Mouse (Mus musculus): ENCODE results near the gene Fbxo39.
"Not testable (repeated sequence)": the region's sequence is repeated elsewhere in the genome, so short reads cannot be mapped to it uniquely, and the experiment has no call there.

Gene Fbxo39

DNA sequence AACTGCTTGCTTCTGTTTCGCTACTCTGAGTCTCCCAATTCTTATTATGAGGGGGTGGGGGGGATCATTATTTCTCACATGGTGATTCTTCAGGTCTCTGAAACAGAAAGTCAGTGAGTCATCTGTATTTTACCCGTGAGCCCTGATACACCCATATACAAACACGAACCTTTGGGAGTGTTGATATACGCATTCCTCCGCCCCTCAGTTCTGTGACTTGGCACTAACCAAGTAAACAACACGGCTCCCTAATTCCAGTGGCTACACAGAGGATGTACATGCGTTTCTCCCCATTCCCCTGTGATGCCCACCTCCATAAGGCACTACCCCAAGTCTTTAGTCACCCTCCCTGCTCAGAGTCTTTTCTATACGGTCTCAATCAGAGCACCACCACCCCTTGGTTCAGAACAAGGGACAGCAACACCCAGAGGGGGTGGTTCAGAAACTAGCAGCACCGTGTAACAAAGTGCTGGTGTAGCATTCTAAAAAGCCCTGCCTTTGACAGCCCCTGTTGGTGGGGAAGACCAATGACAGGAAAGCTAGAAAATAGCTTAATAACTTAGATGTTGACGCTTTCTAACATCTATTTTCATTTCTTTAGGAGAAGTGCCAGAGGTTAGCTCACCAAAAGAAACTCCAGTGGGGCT lies 2.8 kb upstream of the Fbxo39 start:
- no peak for DNase-seq (ENCODE audit: low spot score)

- no peak for DNase-seq (ENCODE audit: low spot score)
These were observed 3.8 kb downstream of the Fbxo39 start for GRCm38 (mm10) chr11:72318026-72318425.

GRCm38 (mm10) chr11:72324431-72324830 lies 10.2 kb downstream of the Fbxo39 start:
- no peak for DNase-seq (ENCODE audit: low spot score)

GRCm38 (mm10) chr11:72325701-72326100 lies 11.5 kb downstream of the Fbxo39 start:
- DNase-seq (ENCODE audit: low spot score) = no peak

GRCm38 (mm10) chr11:72332951-72333667 lies 18.9 kb downstream of the Fbxo39 start:
- no peak for DNase-seq (ENCODE audit: low spot score)

DNA sequence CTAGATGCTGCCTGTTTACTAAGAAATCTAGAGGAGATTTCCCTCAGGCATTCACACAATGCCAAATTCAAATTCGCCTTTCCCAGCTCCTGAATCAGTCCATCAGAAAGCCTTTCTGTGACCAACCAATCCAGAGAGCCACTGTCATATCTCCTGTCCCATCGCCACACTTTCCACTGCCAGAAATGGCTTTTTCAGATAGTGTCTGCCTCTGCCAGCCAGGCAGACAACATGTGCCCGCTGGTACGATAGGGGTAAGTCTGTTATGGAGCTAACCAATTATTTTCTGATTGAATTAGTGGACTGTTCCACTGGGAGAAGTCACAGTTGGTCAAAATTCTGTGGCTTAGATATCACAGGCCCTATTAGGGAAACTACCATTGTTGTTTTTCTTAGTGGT lies 20.4 kb downstream of the Fbxo39 start:
- DNase-seq (ENCODE audit: low spot score) = no peak

DNA sequence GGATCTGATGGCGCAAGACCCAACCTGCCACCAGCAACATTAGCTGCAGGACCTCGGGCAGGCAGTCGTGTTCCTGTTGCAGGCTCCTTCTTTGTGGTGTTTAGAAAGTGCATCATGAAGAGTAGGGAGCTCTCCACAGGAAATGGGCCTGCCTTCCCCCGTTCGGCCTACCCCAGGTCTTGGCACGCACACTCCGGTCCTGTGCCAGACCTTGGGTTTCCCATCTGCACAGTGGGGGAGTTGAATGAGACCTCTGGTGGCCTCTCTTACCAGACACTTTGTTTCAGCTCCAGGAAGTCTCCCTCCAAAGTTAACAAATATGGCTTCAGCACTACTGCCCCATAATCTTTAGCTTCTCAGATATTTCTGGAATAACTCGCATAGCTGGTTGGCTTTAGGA lies 22.5 kb downstream of the Fbxo39 start:
- DNase-seq (ENCODE audit: low spot score) = no peak

DNA sequence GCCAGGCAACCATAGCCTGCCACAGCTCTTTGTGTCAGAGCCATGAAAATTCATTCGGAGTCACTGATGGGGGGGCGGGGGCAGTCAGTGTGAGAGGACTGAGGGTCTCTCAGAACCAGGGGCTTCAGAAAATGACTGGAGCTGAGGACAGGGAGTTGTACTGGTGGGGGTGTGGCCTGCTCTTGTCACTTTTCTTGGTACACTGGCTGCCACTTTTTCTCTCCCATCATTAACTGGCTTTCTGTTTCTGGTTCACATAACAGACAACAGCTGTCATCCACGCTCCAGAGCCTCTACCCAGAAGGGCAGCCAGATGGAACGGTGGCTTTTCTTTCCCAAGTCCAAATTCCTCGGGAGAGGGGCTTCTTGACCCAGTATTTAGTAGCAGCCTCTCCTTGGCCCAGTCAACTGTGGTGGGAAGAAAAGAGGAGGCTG lies 24.2 kb downstream of the Fbxo39 start:
- no peak for DNase-seq (ENCODE audit: low spot score)

- DNase-seq (ENCODE audit: low spot score) = no peak
These were observed 25.5 kb downstream of the Fbxo39 start for GRCm38 (mm10) chr11:72339716-72340115.

- DNase-seq (ENCODE audit: low spot score) = peak; percentile 63
These were observed 28.4 kb downstream of the Fbxo39 start for GRCm38 (mm10) chr11:72342549-72343237.

- not testable (repeated sequence) for DNase-seq (ENCODE audit: low spot score)
These were observed 29.0 kb downstream of the Fbxo39 start for GRCm38 (mm10) chr11:72343238-72343625.

- DNase-seq (ENCODE audit: low spot score) = peak; percentile 60
These were observed 29.7 kb downstream of the Fbxo39 start for GRCm38 (mm10) chr11:72343904-72344303.

GRCm38 (mm10) chr11:72344486-72344885 lies 30.2 kb downstream of the Fbxo39 start:
- DNase-seq (ENCODE audit: low spot score) = no peak

GRCm38 (mm10) chr11:72348563-72348962 lies 34.3 kb downstream of the Fbxo39 start:
- no peak for DNase-seq (ENCODE audit: low spot score)

- no peak for DNase-seq (ENCODE audit: low spot score)
These were observed 34.8 kb downstream of the Fbxo39 start for GRCm38 (mm10) chr11:72349016-72349415.

GRCm38 (mm10) chr11:72349652-72350051 lies 35.4 kb downstream of the Fbxo39 start:
- DNase-seq (ENCODE audit: low spot score) = no peak

GRCm38 (mm10) chr11:72352272-72352671 lies 38.0 kb downstream of the Fbxo39 start:
- no peak for DNase-seq (ENCODE audit: low spot score)

- no peak for DNase-seq (ENCODE audit: low spot score)
These were observed 38.9 kb downstream of the Fbxo39 start for GRCm38 (mm10) chr11:72353186-72353585.

DNA sequence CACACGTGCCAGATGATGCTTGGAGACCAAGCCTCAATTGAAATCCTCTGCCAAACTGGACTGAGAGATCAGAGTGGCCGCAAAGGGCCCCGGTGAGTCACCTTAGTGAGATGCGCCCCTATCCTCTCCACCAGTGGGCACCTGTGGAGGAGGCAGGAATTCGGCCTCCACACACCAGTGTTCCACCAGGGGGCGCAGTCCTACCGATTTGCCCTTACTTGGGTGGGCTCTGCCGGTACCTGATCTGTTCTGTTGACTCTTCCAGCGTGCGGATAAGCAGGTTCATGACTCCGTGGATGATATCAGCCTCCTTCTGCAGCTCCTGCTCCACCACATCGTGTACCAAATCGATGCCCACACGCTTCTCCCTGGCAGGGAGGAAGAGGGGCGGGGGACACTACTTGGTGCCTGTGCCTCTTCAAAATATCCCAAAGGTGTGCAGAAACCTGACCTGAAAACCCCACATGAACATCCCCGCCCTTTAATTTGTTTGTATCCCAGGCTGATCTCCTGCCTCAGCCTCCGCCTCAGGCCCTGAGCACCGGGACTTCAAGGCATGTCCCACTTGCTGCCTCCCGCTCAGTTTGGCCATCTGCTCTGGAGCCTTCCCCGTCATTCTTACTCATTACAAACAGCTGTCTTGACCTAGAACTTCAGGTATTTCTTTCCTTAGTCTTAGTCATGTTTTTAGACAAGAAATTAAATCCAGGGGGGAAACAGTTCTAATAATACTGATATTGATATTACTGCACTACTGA lies 40.9 kb downstream of the Fbxo39 start:
- peak; percentile 78 for DNase-seq (ENCODE audit: low spot score)

- DNase-seq (ENCODE audit: low spot score) = peak; percentile 56
These were observed 47.4 kb downstream of the Fbxo39 start for GRCm38 (mm10) chr11:72361385-72362346.

DNA sequence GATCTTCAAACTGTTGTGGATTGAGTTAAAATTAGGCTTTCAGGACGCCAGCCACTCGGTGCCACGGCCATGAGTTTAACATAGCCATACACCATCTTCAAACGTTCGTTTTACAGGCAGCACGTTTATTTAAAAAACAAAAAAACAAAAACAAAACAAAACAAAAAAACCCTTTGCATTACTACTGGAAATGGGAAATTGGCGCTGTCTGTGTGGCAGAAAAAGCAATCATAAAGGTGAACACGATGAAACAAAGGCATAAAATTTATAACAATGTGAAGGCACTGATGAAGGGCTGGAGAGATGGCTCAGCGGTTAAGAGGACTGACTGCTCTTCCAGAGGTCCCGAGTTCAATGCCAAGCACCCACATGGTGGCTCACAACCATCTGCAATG lies 48.1 kb downstream of the Fbxo39 start, which contains the start of gene Tekt1:
Gene Tekt1 (minus strand): TSS at position 96 of the 395 bp plus-strand sequence.
- DNase-seq (ENCODE audit: low spot score) = no peak
